Mouse (Mus musculus) thymus, adult 2 months (tissue): ENCODE data around the gene Tescl.

Experiments
- CTCF ChIP-seq: fragments of 200-500 bp; IDR thresholded peaks from 2 replicates; pipeline ENCODE4 v1.5.1; 2012; ENCODE audit warnings: mild to moderate bottlenecking, control low read depth, low read length, moderate library complexity, borderline replicate concordance; ENCODE audit not compliant: control insufficient read depth, poor library complexity, insufficient read depth; ENCODE audit errors: extremely low read depth
- POLR2A ChIP-seq: fragments of 200-500 bp; IDR thresholded peaks from 2 replicates; pipeline ENCODE4 v1.6.1; 2012; ENCODE audit warnings: mild to moderate bottlenecking, low read length, control low read depth, moderate library complexity; ENCODE audit not compliant: control insufficient read depth, poor library complexity, insufficient read depth; ENCODE audit errors: extremely low read depth

GRCm38 (mm10) chr7:24366716-24367632 lies 33.2 kb upstream of the Tescl start:
- TF ChIP-seq POLR2A = no peak
- TF ChIP-seq CTCF = no peak
